Mouse (Mus musculus) stomach, embryonic 15.5 days (tissue): ENCODE data around the gene Plxnb3. TPM values are rescaled to one million over a fixed set of nuclear protein-coding genes. Genes with fewer than 3 reads are reported as not detected.

Experiments
- ATAC-seq: fragments of 200-750 bp; cut with Nextera tagmentation; 2 replicates; pipeline ENCODE4 v1.8.0; 2017; ENCODE audit warnings: low read depth, moderate number of reproducible peaks, moderate TSS enrichment; ENCODE audit not compliant: insufficient read depth, low FRiP score
- H3K27ac ChIP-seq: fragments of 300-500 bp; sonication (generic); 2 replicates; pipeline ENCODE4 v1.5.1; 2015; ENCODE audit warnings: mild to moderate bottlenecking, inconsistent platforms
- H3K27me3 ChIP-seq: fragments of 300-500 bp; sonication (generic); replicated peaks from 2 replicates; pipeline ENCODE4 v1.6.1; 2015; ENCODE audit warnings: inconsistent platforms
- H3K36me3 ChIP-seq: fragments of 300-500 bp; sonication (generic); 2 replicates; pipeline ENCODE4 v1.6.1; 2015; ENCODE audit warnings: inconsistent platforms
- H3K4me1 ChIP-seq: fragments of 300-500 bp; sonication (generic); 2 replicates; pipeline ENCODE4 v1.6.1; 2015; ENCODE audit warnings: inconsistent platforms
- H3K4me2 ChIP-seq: fragments of 300-500 bp; sonication (generic); 2 replicates; pipeline ENCODE4 v1.6.1; 2015; ENCODE audit warnings: mild to moderate bottlenecking, inconsistent platforms
- H3K4me3 ChIP-seq: fragments of 300-500 bp; sonication (generic); replicated peaks from 2 replicates; pipeline ENCODE4 v1.5.1; 2015; ENCODE audit warnings: inconsistent platforms
- H3K9ac ChIP-seq: fragments of 300-500 bp; sonication (generic); 2 replicates; pipeline ENCODE4 v1.6.1; 2015; ENCODE audit warnings: inconsistent platforms
- H3K9me3 ChIP-seq: fragments of 300-500 bp; sonication (generic); 2 replicates; pipeline ENCODE4 v1.6.1; 2016; ENCODE audit warnings: inconsistent platforms
- WGBS: fragments of 180-500 bp; shearing (Covaris S2); methylation state at CpG from one replicate; pipeline ENCODE4 v1.1.7; 2015; 5-methylcytosine and 5-hydroxymethylcytosine counted together
- polyA plus RNA-seq: library from polyadenylated mRNA; unstranded; fragments of >200 nt; fragmentation: Nextera tagmentation; extraction: Ambion mirVana; gene quantifications from 2 replicates; pipeline ENCODE4 v1.2.1, GENCODE M21; 2015

Gene Plxnb3
- polyA plus RNA-seq, 1 experiment from 2014 or later = 0.68 TPM

DNA sequence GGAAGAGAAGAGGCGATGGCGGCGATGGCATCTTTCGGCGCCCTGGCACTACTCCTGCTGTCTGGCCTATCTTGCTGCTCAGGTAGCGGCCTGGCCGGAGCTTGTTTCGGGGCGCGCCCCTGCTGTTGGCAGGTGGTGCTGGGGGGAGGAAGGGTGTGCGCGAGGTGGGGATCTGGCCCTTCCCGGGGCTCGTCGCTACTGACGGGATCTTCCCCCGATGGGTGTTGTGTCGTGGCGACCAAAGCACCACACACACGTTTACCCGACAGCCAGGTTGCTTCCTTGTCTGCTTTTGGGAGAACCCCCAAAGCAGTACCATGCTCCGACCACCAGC, 30.3 kb downstream of the Plxnb3 start:
- H3K27me3 ChIP-seq = no peaks in the 10 kb centered on the region
- peaks cover 10% of the 10 kb centered on the region; the same call in 1 of the 2 replicates for H3K4me1 ChIP-seq
- peak overlapping the region; percentile 63 for H3K4me3 ChIP-seq
- peak overlapping the region; percentile 63 for H3K9ac ChIP-seq
- no peaks in the 10 kb centered on the region for H3K36me3 ChIP-seq
- ATAC-seq = peak; percentile 29
- WGBS = 11% methylated on average over 20 of the region's 22 CpGs
- peak overlapping the region; percentile 52 for H3K4me2 ChIP-seq
- H3K27ac ChIP-seq = peak overlapping the region; percentile 77; the same call in 1 of the 2 replicates
- H3K9me3 ChIP-seq = no peaks in the 10 kb centered on the region

GRCm38 (mm10) chrX:73788501-73788900, 31.6 kb downstream of the Plxnb3 start:
- Histone ChIP-seq H3K36me3 (no peaks in the 10 kb centered on the region), H3K4me3 (peak overlapping the region; percentile 63), H3K27ac (no peak overlapping the region), H3K27me3 (no peaks in the 10 kb centered on the region), H3K4me2 (peak overlapping the region; percentile 52), H3K9ac (no peak overlapping the region), H3K4me1 (peaks cover 10% of the 10 kb centered on the region; the same call in 1 of the 2 replicates), H3K9me3 (no peaks in the 10 kb centered on the region)
- 78% methylated on average over 1 of the region's 1 CpGs for WGBS
- ATAC-seq = no peak

DNA sequence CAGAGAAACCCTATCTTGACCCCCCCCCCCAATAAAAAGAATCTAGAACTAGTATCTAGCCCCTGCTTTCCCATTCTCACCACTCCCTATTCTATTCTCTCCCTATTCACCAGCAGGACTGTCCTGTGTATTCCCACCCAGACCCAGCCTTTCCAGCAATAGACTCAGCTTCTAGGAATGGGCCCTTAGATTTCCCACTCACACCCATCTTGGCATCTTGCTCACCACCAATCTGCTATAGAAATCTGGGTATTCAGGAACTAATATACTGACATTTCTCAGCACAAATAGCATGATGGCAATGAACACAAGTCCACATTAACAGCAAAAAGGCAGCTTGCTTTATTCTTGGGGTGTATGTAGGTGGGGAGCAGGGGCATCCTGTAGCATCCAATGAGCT, 36.1 kb downstream of the Plxnb3 start:
- Histone ChIP-seq H3K4me3 (no peak overlapping the region), H3K9me3 (no peaks in the 10 kb centered on the region), H3K4me1 (peaks cover 10% of the 10 kb centered on the region; the same call in 1 of the 2 replicates), H3K36me3 (no peaks in the 10 kb centered on the region), H3K27me3 (no peaks in the 10 kb centered on the region), H3K9ac (no peak overlapping the region), H3K27ac (no peak overlapping the region), H3K4me2 (no peak overlapping the region)
- no peak for ATAC-seq

GRCm38 (mm10) chrX:73793505-73793904, 36.6 kb downstream of the Plxnb3 start:
- ATAC-seq = no peak
- H3K27ac ChIP-seq = no peak overlapping the region
- 33% methylated on average over 1 of the region's 1 CpGs for WGBS
- H3K27me3 ChIP-seq = no peaks in the 10 kb centered on the region
- H3K36me3 ChIP-seq = no peaks in the 10 kb centered on the region
- no peak overlapping the region for H3K4me3 ChIP-seq
- peaks cover 5% of the 10 kb centered on the region; the same call in 1 of the 2 replicates for H3K4me1 ChIP-seq
- no peaks in the 10 kb centered on the region for H3K9me3 ChIP-seq
- no peak overlapping the region for H3K4me2 ChIP-seq
- H3K9ac ChIP-seq = no peak overlapping the region

DNA sequence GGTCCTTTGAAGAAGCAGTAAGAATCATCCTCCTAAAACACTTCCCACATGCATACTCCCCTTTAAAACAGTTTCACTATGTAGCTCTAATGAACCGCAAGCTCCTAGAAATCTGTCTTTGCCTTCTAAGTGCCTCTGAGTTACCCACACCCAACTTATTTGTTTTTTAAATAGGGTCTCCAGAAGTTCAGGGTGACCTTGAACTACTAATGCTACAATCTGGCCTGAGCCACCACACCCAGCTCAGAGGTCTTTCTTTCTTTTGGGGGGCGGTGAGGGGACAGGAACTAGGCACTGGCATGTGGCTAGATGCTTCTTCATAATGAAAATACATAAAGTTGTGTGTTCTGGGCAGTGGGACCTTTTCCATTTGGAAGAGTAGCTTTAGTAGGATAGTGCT, 40.6 kb downstream of the Plxnb3 start:
- no peak overlapping the region for H3K4me2 ChIP-seq
- no peak for ATAC-seq
- 86% methylated on average over 2 of the region's 2 CpGs for WGBS
- no peak overlapping the region for H3K9ac ChIP-seq
- H3K4me1 ChIP-seq = no peaks in the 10 kb centered on the region
- H3K9me3 ChIP-seq = no peaks in the 10 kb centered on the region
- H3K4me3 ChIP-seq = no peak overlapping the region
- H3K27ac ChIP-seq = no peak overlapping the region
- no peaks in the 10 kb centered on the region for H3K27me3 ChIP-seq
- no peaks in the 10 kb centered on the region for H3K36me3 ChIP-seq

- ATAC-seq = peak; percentile 78
- 38% methylated on average over 9 of the region's 9 CpGs for WGBS
- no peak overlapping the region for H3K4me3 ChIP-seq
- no peaks in the 10 kb centered on the region for H3K4me1 ChIP-seq
- H3K27ac ChIP-seq = no peak overlapping the region
- H3K27me3 ChIP-seq = no peaks in the 10 kb centered on the region
- H3K9ac ChIP-seq = no peak overlapping the region
- no peak overlapping the region for H3K4me2 ChIP-seq
- H3K9me3 ChIP-seq = no peaks in the 10 kb centered on the region
- H3K36me3 ChIP-seq = no peaks in the 10 kb centered on the region
Measured at GRCm38 (mm10) chrX:73798502-73798901, 41.6 kb downstream of the Plxnb3 start.

DNA sequence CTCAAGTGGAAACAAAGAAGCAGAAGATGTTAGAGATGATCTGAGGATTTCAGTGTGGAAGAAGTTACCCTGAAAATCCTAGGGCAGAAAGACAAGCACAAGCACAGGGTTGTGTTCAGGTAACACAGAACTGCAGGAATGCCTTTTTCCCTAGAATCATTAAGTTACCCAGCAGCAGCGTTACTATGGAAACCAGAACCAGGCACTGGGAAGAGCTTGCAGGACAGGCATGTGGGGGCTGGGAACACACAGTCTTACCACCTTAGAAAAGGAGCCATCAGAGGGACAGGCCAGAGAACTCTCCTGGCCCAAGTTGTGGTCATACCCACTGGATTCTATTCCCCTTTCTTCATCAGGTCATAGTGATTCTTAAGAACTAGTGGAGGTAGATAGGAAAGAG, 48.9 kb downstream of the Plxnb3 start:
- Histone ChIP-seq H3K4me2 (no peak overlapping the region), H3K4me1 (no peaks in the 10 kb centered on the region), H3K36me3 (no peaks in the 10 kb centered on the region), H3K9ac (no peak overlapping the region), H3K4me3 (no peak overlapping the region), H3K27me3 (no peaks in the 10 kb centered on the region), H3K27ac (no peak overlapping the region), H3K9me3 (no peaks in the 10 kb centered on the region)
- 62% methylated on average over 1 of the region's 1 CpGs for WGBS
- ATAC-seq = no peak

- Histone ChIP-seq H3K4me3 (peak overlapping the region; percentile 24), H3K9ac (no peak overlapping the region)
- 20% methylated on average over 14 of the region's 14 CpGs for WGBS
Measured at GRCm38 (mm10) chrX:73815072-73815471, 58.2 kb downstream of the Plxnb3 start.

GRCm38 (mm10) chrX:73816596-73817314, 59.9 kb downstream of the Plxnb3 start:
- no peak overlapping the region for H3K4me3 ChIP-seq
- no peaks in the 10 kb centered on the region for H3K9me3 ChIP-seq
- H3K27ac ChIP-seq = no peak overlapping the region
- no peak overlapping the region for H3K9ac ChIP-seq
- no peaks in the 10 kb centered on the region for H3K36me3 ChIP-seq
- no peaks in the 10 kb centered on the region for H3K27me3 ChIP-seq
- no peaks in the 10 kb centered on the region for H3K4me1 ChIP-seq
- 48% methylated on average over 3 of the region's 3 CpGs for WGBS
- no peak for ATAC-seq
- H3K4me2 ChIP-seq = no peak overlapping the region

More at GRCm38 (mm10) chrX:73815072-73815471, 58.2 kb downstream of the Plxnb3 start:
- H3K36me3 ChIP-seq = no peaks in the 10 kb centered on the region
- no peak for ATAC-seq
- H3K27ac ChIP-seq = no peak overlapping the region
- no peaks in the 10 kb centered on the region for H3K9me3 ChIP-seq
- peak overlapping the region; percentile 40 for H3K4me2 ChIP-seq
- no peaks in the 10 kb centered on the region for H3K4me1 ChIP-seq
- no peaks in the 10 kb centered on the region for H3K27me3 ChIP-seq

Other genes starting within 250 kb of the Plxnb3 start
- gene Dusp9, start 117.7 kb upstream of the Plxnb3 start, polyA plus RNA-seq = 15.0 and 16.9 TPM in 2 replicates
- 17.7 and 20.4 TPM in 2 replicates for gene Pnck, start 97.0 kb upstream of the Plxnb3 start, polyA plus RNA-seq
- 6.8 and 7.1 TPM in 2 replicates for gene Slc6a8, start 83.9 kb upstream of the Plxnb3 start, polyA plus RNA-seq
- 270 and 283 TPM in 2 replicates for gene Bcap31, start 40.9 kb upstream of the Plxnb3 start, polyA plus RNA-seq
- 18.6 and 19.5 TPM in 2 replicates for gene Abcd1, start 40.5 kb upstream of the Plxnb3 start, polyA plus RNA-seq
- gene Srpk3, start 17.3 kb downstream of the Plxnb3 start, polyA plus RNA-seq = 2.2 and 4.8 TPM in 2 replicates
- gene Idh3g, start 29.8 kb downstream of the Plxnb3 start, polyA plus RNA-seq = 202 and 211 TPM in 2 replicates
- gene Ssr4, start 29.9 kb downstream of the Plxnb3 start, polyA plus RNA-seq = 253 and 266 TPM in 2 replicates
- gene Pdzd4, start 67.9 kb downstream of the Plxnb3 start, polyA plus RNA-seq = 0.83 and 0.84 TPM in 2 replicates
- gene Avpr2, start 135.0 kb downstream of the Plxnb3 start, polyA plus RNA-seq = 0.21 and 0.22 TPM in 2 replicates
- 8.2 and 9.3 TPM in 2 replicates for gene L1cam, start 139.0 kb downstream of the Plxnb3 start, polyA plus RNA-seq
- 4.5 and 5.7 TPM in 2 replicates for gene Arhgap4, start 164.8 kb downstream of the Plxnb3 start, polyA plus RNA-seq
- gene Naa10, start 164.9 kb downstream of the Plxnb3 start, polyA plus RNA-seq = 144 and 156 TPM in 2 replicates
- 49.5 and 55.0 TPM in 2 replicates for gene Renbp, start 173.8 kb downstream of the Plxnb3 start, polyA plus RNA-seq
- gene Hcfc1, start 209.3 kb downstream of the Plxnb3 start, polyA plus RNA-seq = 40.8 and 46.8 TPM in 2 replicates